In the genomic region with DNA sequence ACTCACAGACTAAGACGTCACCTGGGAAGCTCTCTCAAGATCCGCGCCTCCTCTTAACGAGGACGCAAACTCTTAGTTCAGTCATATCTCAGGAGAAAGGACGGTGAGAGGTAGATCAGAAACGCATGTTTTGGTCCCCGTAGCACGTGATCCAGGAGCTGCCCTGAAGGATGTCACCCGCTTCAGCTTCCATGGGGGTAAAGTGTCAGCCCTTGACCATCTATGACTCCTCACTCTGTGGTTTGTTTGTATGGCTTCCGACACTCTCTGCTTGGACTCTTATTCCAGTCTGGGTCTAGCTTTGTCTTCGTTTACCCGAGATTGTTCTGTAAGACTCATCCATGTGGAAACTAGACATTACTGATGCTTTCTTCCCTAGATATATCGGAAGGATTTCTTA, we compare ENCODE assay signal across 15 mouse cellular contexts.
"Had no signal": no experiment of that assay in that cellular context is flagged by ENCODE, and none has a peak within 500 bp of the region (broad histone marks: within the 10 kb centered on the region; RNA-seq: fewer than 3 reads in every experiment).

No protein-coding gene starts in this region.

- H3K27me3 ChIP-seq: neural tube, embryonic 13.5 days; neural tube, embryonic 15.5 days; stomach, embryonic 15.5 days had no signal

- H3K4me3 ChIP-seq: neural tube, embryonic 13.5 days; neural tube, embryonic 15.5 days; stomach, embryonic 15.5 days had no signal

- H3K36me3 ChIP-seq: neural tube, embryonic 13.5 days; neural tube, embryonic 15.5 days; stomach, embryonic 15.5 days had no signal

- H3K27ac ChIP-seq: neural tube, embryonic 13.5 days; neural tube, embryonic 15.5 days; stomach, embryonic 15.5 days; stomach, postnatal 0 days had no signal

- DNase-seq: retina, postnatal 1 day; right cerebral cortex, adult 18-20 months; right cerebral cortex, postnatal 14 days; right cerebral cortex, postnatal 25 days; right cerebral cortex, postnatal 4 days; spleen, adult 18-20 months; thymus, adult 18-20 months; thymus, adult 2 months; thymus, postnatal 14 days; thymus, postnatal 25 days; thymus, postnatal 36 days had no signal

- H3K9me3 ChIP-seq: neural tube, embryonic 13.5 days; neural tube, embryonic 15.5 days; stomach, embryonic 15.5 days had no signal

- H3K4me1 ChIP-seq: neural tube, embryonic 15.5 days; stomach, embryonic 15.5 days had no signal
